Mouse (Mus musculus) forebrain, embryonic 14.5 days (tissue): ENCODE results near the gene H2-Ke6. TPM values are rescaled to one million over a fixed set of nuclear protein-coding genes. Genes with fewer than 3 reads are reported as not detected.
A peak's percentile ranks its signal among the peaks of the same experiment; 100 is the strongest.

ENCODE experiments used
- ATAC-seq: fragments of 200-750 bp; cut with Nextera tagmentation; 2 replicates; pipeline ENCODE4 v1.8.0; 2017; ENCODE audit warnings: mild to moderate bottlenecking, moderate library complexity
- DNase-seq: peaks from one replicate; pipeline ENCODE4 v3.0.0-alpha.2; 2015; ENCODE audit warnings: low spot score
- H3K27ac ChIP-seq: fragments of 300-500 bp; sonication (generic); 2 replicates; pipeline ENCODE4 v1.5.1; 2014; ENCODE audit warnings: low read depth, mild to moderate bottlenecking, control low read depth, low read length, moderate library complexity
- H3K27me3 ChIP-seq: fragments of 300-500 bp; sonication (generic); replicated peaks from 2 replicates; pipeline ENCODE4 v1.6.1; 2014; ENCODE audit warnings: low read length, control low read depth, mixed read lengths; ENCODE audit not compliant: control insufficient read depth, insufficient read depth
- H3K36me3 ChIP-seq: fragments of 300-500 bp; sonication (generic); 2 replicates; pipeline ENCODE4 v1.6.1; 2014; ENCODE audit warnings: low read length, control low read depth; ENCODE audit not compliant: control insufficient read depth, insufficient read depth
- H3K4me1 ChIP-seq: fragments of 300-500 bp; sonication (generic); 2 replicates; pipeline ENCODE4 v1.6.1; 2014; ENCODE audit warnings: antibody characterized with exemption, low read length, control low read depth; ENCODE audit not compliant: control insufficient read depth, insufficient read depth
- H3K4me2 ChIP-seq: fragments of 300-500 bp; sonication (generic); 2 replicates; pipeline ENCODE4 v1.6.1; 2014; ENCODE audit warnings: mild to moderate bottlenecking, control low read depth, low read length
- H3K4me3 ChIP-seq: fragments of 300-500 bp; sonication (generic); 2 replicates; pipeline ENCODE4 v1.5.1; 2014; ENCODE audit warnings: low read depth, low read length, control low read depth
- H3K9ac ChIP-seq: fragments of 300-500 bp; sonication (generic); 2 replicates; pipeline ENCODE4 v1.6.1; 2014; ENCODE audit warnings: mild to moderate bottlenecking, low read length, control low read depth, moderate library complexity
- H3K9me3 ChIP-seq: fragments of 300-500 bp; sonication (generic); replicated peaks from 2 replicates; pipeline ENCODE4 v1.6.1; 2016; ENCODE audit warnings: low read length, control low read depth, mixed read lengths; ENCODE audit not compliant: control insufficient read depth
- WGBS: fragments of 180-500 bp; shearing (Covaris S2); extraction: QIAGEN DNeasy Blood & Tissue Kit; methylation state at CpG from one replicate; pipeline ENCODE4 v1.1.7; 2014; 5-methylcytosine and 5-hydroxymethylcytosine counted together
- polyA plus RNA-seq: library from polyadenylated mRNA; unstranded; fragments of >200 nt; fragmentation: Nextera tagmentation; extraction: Ambion mirVana; gene quantifications from 2 replicates; pipeline ENCODE4 v1.2.1, GENCODE M21; 2014

H2-Ke6 gene
- polyA plus RNA-seq, 1 experiment from 2014 or later = 75.4 TPM

GRCm38 (mm10) chr17:34032806-34033205 is 4.9 kb upstream of the H2-Ke6 start:
- ATAC-seq = no peak
- H3K9ac ChIP-seq = peak overlapping the region; percentile 90
- no peak for DNase-seq
- H3K36me3 ChIP-seq = peaks cover 61% of the 10 kb centered on the region
- no peaks in the 10 kb centered on the region for H3K9me3 ChIP-seq
- peak overlapping the region; percentile 97 for H3K4me2 ChIP-seq
- 62% methylated on average over 9 of the region's 9 CpGs for WGBS
- peaks cover 28% of the 10 kb centered on the region for H3K4me1 ChIP-seq
- H3K4me3 ChIP-seq = peak overlapping the region; percentile 86
- no peaks in the 10 kb centered on the region for H3K27me3 ChIP-seq
- H3K27ac ChIP-seq = no peak overlapping the region

DNA sequence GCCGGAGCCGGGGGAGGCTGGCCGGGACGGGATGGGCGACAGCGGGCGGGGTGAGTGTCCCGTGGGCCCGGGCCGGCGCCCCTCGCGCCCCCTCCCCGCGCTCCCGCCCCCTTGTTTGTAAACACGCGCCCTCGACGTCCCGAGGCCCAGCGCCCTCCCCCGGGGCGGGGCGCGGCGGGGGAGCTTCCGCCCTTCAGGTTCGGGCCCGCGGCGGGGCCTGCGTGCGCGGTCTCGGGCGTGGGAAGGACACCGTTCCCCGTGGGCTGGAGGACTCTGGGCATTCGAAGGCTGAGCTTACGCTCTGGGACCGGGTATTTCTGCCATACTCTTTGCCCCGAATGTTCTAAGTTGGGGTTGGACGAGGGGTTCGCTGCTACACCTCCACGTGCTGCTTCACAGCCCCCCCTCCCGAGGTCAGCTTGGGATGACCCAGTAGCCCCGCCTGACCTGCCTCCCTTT is 4.3 kb upstream of the H2-Ke6 start:
- Histone ChIP-seq H3K9me3 (no peaks in the 10 kb centered on the region), H3K4me2 (peak overlapping the region; percentile 97), H3K27ac (peak overlapping the region; percentile 96), H3K9ac (peak overlapping the region; percentile 90), H3K4me1 (peaks cover 28% of the 10 kb centered on the region), H3K36me3 (peaks cover 55% of the 10 kb centered on the region), H3K27me3 (no peaks in the 10 kb centered on the region), H3K4me3 (peak overlapping the region; percentile 86)
- DNase-seq (peak; percentile 44), ATAC-seq (no peak; the same call in 1 of the 2 replicates)
- WGBS = under 1% methylated on average over 23 of the region's 48 CpGs

DNA sequence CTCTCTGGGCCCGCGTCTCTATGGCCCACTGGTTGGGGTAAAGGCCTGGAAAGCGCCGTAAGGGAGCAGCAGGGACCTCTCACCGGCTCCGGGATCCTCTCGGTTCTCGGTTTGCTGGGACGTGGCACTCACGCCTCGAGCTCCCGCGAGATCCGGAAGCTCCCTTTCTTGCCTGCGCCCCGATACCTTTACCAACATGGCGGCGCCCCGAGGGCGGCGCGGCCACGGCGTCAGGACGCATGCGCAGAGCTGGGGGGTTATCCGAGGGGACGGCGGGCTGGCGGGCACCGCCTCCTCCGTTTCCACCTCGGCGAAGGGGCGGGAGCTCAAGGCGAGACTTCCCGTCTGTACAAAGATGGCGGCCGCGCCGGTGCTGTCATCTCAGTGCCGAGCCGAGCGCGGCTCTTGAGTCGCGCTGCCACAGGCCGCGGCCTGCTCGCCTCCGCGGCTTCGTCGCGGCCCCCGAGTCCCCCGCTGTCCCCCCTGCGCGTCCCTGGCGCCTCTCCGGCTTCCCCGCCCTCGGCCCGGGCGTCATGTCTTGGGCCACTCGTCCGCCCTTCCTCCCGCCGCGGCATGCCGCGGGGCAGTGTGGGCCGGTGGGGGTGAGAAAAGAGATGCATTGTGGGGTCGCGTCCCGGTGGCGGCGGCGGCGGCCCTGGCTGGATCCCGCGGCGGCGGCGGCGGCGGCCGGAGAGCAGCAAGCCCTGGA is 3.8 kb upstream of the H2-Ke6 start, which contains the start of the genes Slc39a7 and Rxrb:
TSS of gene Slc39a7 (minus strand) at position 218 of the 709 bp plus-strand sequence.
TSS of gene Rxrb (plus strand) at position 348 of the 709 bp plus-strand sequence.
- Histone ChIP-seq H3K9ac (peak within 1 kb of the TSS; percentile 90), H3K27ac (peak within 1 kb of the TSS; percentile 96), H3K9me3 (no peaks in the 10 kb centered on the region), H3K36me3 (peaks cover 49% of the 10 kb centered on the region), H3K27me3 (no peaks in the 10 kb centered on the region), H3K4me2 (peak within 1 kb of the TSS; percentile 97), H3K4me3 (peak within 1 kb of the TSS; percentile 86), H3K4me1 (peaks cover 33% of the 10 kb centered on the region)
- ATAC-seq (peak; percentile 79), DNase-seq (peak; percentile 98)
- WGBS = under 1% methylated on average over 53 of the region's 88 CpGs

DNA sequence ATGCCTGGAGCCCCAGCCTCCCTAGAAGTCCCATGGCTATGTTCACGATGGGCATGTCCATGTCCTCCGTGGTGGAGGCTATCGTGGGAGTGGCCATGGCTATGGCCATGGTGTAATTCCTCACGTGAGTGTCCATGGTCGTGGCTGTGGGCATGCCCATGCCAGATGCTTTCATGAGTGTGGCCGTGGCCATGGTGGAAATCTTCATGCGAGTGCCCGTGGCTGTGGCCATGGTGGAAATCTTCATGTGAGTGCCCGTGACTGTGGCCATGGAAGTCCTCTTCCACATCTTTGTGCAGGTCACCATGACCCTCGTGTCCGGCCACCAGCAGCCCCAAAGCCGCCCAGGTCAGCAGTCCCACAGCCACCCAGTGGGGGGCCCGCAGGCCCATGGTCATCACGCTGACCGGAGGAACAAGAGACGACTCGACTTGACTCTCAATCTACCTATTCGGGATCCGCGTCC is 3.0 kb upstream of the H2-Ke6 start:
- DNase-seq (no peak), ATAC-seq (no peak)
- peaks cover 40% of the 10 kb centered on the region for H3K4me1 ChIP-seq
- H3K4me3 ChIP-seq = peak overlapping the region; percentile 86
- peaks cover 41% of the 10 kb centered on the region for H3K36me3 ChIP-seq
- H3K4me2 ChIP-seq = peak overlapping the region; percentile 97
- 6% methylated on average over 20 of the region's 20 CpGs for WGBS
- H3K9me3 ChIP-seq = no peaks in the 10 kb centered on the region
- no peaks in the 10 kb centered on the region for H3K27me3 ChIP-seq
- peak overlapping the region; percentile 96 for H3K27ac ChIP-seq
- peak overlapping the region; percentile 90 for H3K9ac ChIP-seq

GRCm38 (mm10) chr17:34029890-34030595 is 2.2 kb upstream of the H2-Ke6 start:
- peaks cover 33% of the 10 kb centered on the region for H3K36me3 ChIP-seq
- no peaks in the 10 kb centered on the region for H3K27me3 ChIP-seq
- H3K9ac ChIP-seq = peak overlapping the region; percentile 90
- WGBS = 71% methylated on average over 21 of the region's 21 CpGs
- no peaks in the 10 kb centered on the region for H3K9me3 ChIP-seq
- DNase-seq (no peak), ATAC-seq (no peak)
- H3K4me3 ChIP-seq = peak overlapping the region; percentile 86
- H3K27ac ChIP-seq = no peak overlapping the region
- H3K4me2 ChIP-seq = peak overlapping the region; percentile 97
- H3K4me1 ChIP-seq = peaks cover 46% of the 10 kb centered on the region

DNA sequence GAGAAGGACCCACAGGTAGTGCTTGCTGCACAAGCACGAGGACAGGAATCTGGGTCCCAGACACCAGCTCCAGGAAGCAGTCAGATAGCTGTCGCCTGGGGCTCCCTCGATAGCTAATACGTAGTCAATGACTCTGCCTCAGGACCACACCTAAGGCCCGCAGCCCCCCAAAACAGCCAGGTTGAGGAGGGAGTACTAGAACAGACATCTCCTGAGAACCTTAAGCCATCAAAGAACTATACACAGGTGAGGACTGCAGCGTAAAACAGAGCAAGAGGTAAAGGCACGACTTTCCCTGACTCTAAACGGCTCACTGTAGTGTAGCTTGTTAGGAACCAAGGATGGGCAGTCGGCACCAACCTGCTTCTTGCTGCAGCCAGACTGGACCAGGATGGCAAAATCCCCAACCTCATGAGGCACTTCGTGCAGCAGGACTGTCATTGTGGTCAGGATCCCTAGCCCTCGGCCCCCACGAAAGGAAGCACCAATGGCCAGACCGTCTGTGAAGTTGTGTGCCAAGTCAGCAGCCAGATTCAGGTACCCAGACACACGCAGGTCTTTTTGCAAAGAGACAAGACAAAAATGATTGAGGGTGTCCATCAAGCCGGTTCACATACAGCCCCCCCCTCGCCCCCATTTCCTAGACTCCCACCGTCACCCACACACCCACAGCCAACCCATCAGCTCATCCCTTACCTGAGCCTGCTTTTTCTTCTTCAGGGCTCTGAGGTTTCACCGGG is 1.5 kb upstream of the H2-Ke6 start:
- Histone ChIP-seq H3K36me3 (peaks cover 30% of the 10 kb centered on the region), H3K27ac (no peak overlapping the region), H3K4me1 (peaks cover 46% of the 10 kb centered on the region), H3K4me2 (peak overlapping the region; percentile 97), H3K9ac (peak overlapping the region; percentile 90), H3K4me3 (no peak overlapping the region; the same call in 1 of the 2 replicates), H3K9me3 (no peaks in the 10 kb centered on the region), H3K27me3 (no peaks in the 10 kb centered on the region)
- no peak for ATAC-seq
- 89% methylated on average over 18 of the region's 18 CpGs for WGBS
- no peak for DNase-seq

DNA sequence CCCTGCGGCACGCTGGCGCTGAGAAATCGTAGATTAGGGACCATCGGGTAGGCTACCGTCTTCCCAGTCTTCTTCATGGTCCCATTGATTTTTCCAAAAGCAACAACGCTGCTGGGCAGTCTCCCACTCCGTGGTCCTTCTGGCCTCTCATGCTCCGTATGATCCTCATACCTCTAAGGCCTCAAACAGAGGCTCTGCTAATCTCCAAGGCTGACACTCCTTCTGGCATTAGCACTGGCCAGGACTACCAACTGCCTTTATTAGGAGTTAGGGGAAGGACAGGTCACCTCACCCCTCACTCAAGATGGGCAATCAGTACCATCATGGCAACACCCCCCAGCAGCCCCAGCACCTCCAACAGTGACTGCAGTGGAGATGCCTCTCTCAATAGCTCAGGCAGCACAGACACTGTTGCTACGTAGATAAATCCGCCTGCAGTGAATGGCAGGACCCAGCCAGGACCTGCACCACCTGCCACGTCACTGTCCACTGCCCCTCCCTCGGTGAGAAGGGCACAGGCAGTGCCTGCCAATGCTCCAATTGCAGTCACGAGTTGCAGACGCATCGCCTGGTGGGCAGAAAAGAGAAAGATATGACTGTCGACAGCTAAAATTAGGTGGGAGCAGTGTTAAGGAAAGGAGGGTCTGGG is 765 bp upstream of the H2-Ke6 start:
- Histone ChIP-seq H3K27ac (peak overlapping the region; percentile 98; the same call in 1 of the 2 replicates), H3K27me3 (no peaks in the 10 kb centered on the region), H3K9ac (peak overlapping the region; percentile 35; the same call in 1 of the 2 replicates), H3K9me3 (no peaks in the 10 kb centered on the region), H3K36me3 (peaks cover 23% of the 10 kb centered on the region), H3K4me2 (peak overlapping the region; percentile 95), H3K4me1 (peaks cover 46% of the 10 kb centered on the region), H3K4me3 (0 out of 2 replicates have a peak overlapping the region, but pooled peaks have one; percentile 64)
- 45% methylated on average over 17 of the region's 17 CpGs for WGBS
- ATAC-seq (no peak), DNase-seq (no peak)
